Comparison of ENCODE assay signal across 9 mouse cellular contexts in the genomic region with DNA sequence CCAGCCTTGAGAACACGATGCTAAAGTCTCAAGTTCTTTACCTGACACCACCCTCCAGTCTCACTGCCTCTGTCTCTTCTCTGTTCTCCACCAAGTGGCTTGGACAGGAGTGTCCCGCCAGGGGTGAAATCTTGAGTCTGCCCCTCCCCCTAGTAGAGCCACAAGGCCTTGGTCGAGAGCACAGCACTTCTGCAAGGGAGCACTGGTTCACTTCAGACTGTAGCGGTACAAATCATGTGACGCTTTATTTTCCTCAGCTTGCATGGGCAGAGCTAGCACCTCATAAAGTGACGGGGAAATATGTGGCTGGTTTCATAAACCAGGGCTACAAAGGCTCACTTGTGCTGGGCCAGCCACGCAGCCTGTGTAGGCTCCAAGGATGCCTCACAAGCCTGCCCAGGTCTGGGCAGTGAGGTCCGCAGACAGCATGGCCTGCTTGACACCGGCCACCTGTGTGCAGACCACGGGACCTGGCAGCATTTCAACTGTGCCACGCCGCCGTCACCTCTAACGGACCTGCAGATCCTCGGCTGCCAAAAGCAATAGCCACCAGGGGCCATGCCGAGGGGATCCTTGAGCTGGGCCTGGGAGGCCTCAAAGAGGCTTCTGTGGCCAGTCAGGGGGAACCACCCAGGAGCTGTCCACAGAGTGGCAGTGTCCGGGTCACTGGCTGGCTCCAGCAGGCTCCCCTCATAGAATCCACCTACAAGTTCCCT. TPM values are rescaled to one million over a fixed set of nuclear protein-coding genes. Genes with fewer than 3 reads are reported as not detected.
DNase-seq lines count a peak whose midpoint lies in the region; ATAC-seq lines count a peak whose summit lies in the region.
"Had no signal": no experiment of that assay in that cellular context is flagged by ENCODE, and none has a peak within 500 bp of the region (broad histone marks: within the 10 kb centered on the region; RNA-seq: fewer than 3 reads in every experiment).

No protein-coding gene starts in this region.

- H3K4me1 ChIP-seq in stomach, embryonic 16.5 days (ENCODE audit: control insufficient read depth, insufficient read depth, low read length) = peaks cover 3% of the 10 kb centered on the region; the same call in 1 of the 2 replicates

- no peak overlapping the region for H3K9ac ChIP-seq in stomach, embryonic 16.5 days (ENCODE audit: low read length)

- H3K27me3 ChIP-seq in stomach, embryonic 16.5 days (ENCODE audit: control insufficient read depth, insufficient read depth, low read length) = no peaks in the 10 kb centered on the region

- no peak overlapping the region for H3K4me2 ChIP-seq in stomach, embryonic 16.5 days (ENCODE audit: low read depth, low read length)

- no peak overlapping the region for H3K4me3 ChIP-seq in stomach, embryonic 16.5 days (replicated peaks; ENCODE audit: low read length)

- no peaks in the 10 kb centered on the region for H3K9me3 ChIP-seq in stomach, embryonic 16.5 days (replicated peaks; ENCODE audit: control insufficient read depth, low read length)

- no peaks in the 10 kb centered on the region for H3K36me3 ChIP-seq in stomach, embryonic 16.5 days (ENCODE audit: control insufficient read depth, insufficient read depth, low read length)

- WGBS in stomach, embryonic 16.5 days = 55% methylated on average over 17 of the region's 17 CpGs

- DNase-seq in embryo, embryonic 11 days = peak; percentile 49
- DNase-seq in embryo, embryonic 9.5 days (ENCODE audit: extremely low spot score) = no peak
- DNase-seq in retina, postnatal 1 day = peak; percentile 51
- DNase-seq in retina, embryonic 14.5 days (ENCODE audit: low spot score) = no peak
- peak; percentile 85 for DNase-seq in kidney, postnatal 10 days
- no peak for DNase-seq in ovary, postnatal 14 days (ENCODE audit: low spot score)
- DNase-seq in adrenal gland, adult (ENCODE audit: inconsistent age in 2 of 2, low spot score in 1 of 2) = no peak
- DNase-seq: adrenal gland, adult 8-10 months had no signal

- ATAC-seq in stomach, embryonic 16.5 days (ENCODE audit: insufficient read depth, low FRiP score) = peak; percentile 33; the same call in 1 of the 2 replicates

- H3K27ac ChIP-seq in stomach, embryonic 16.5 days (ENCODE audit: low read length) = no peak overlapping the region

RNA-seq across cellular contexts. Expression of gene Spsb4, which starts 56.5 kb away (rescaled TPM):
- polyA plus RNA-seq in stomach, embryonic 16.5 days (2015; fragmentation: Nextera tagmentation; extraction: Ambion mirVana) = 12.1 and 14.2 TPM in 2 replicates

Comparison
In these comparisons a context has a peak if more than half of its experiments do, and no peak if none do; other contexts are left out.
1. DNase-seq: peak in embryo, embryonic 11 days (single experiment), retina, postnatal 1 day (single experiment) and kidney, postnatal 10 days (single experiment); none in embryo, embryonic 9.5 days (single experiment), retina, embryonic 14.5 days (single experiment), ovary, postnatal 14 days (single experiment) and adrenal gland, adult (0 of 2).